Mouse (Mus musculus) spleen, adult 2 months (tissue): ENCODE results near the gene Sf1.

ENCODE experiments used
- CTCF ChIP-seq: fragments of 200-500 bp; IDR thresholded peaks from 2 replicates; pipeline ENCODE4 v1.5.1; 2011; ENCODE audit warnings: mild to moderate bottlenecking, inconsistent platforms; ENCODE audit not compliant: insufficient read depth, insufficient read length, insufficient replicate concordance; ENCODE audit errors: extremely low read depth
- POLR2A ChIP-seq: fragments of 200-500 bp; IDR thresholded peaks from 2 replicates; pipeline ENCODE4 v1.6.1; 2011; ENCODE audit warnings: low read depth, low read length, inconsistent platforms

- TF ChIP-seq POLR2A: no peak
- TF ChIP-seq CTCF: no peak
These were observed 32.3 kb upstream of the Sf1 start for GRCm38 (mm10) chr19:6331178-6331577.
